Mouse (Mus musculus): Measurements from ENCODE around the gene Smo.
A peak's percentile ranks its signal among the peaks of the same experiment; 100 is the strongest.

The Smo gene

DNA sequence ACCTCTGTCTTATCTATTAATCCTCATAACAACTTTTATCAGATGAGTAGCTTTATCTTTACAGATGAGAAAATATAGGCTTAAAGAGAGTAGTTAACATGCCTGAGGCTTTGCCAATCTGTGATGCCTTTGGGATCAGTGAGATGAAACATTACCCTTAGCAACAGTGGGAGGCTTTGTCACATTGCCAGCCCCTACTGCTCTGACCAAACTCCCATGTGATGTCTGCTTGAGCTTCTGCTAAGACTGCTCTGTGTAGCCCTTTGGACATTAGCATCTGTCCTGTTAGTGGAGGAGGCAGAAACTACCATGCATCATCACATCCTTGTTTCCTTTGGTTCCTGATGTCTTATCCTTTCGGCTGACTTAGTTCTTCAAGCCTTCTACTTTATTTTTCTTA is 40.3 kb downstream of the Smo start:
- no peak for DNase-seq (ENCODE audit: low read depth)

DNA sequence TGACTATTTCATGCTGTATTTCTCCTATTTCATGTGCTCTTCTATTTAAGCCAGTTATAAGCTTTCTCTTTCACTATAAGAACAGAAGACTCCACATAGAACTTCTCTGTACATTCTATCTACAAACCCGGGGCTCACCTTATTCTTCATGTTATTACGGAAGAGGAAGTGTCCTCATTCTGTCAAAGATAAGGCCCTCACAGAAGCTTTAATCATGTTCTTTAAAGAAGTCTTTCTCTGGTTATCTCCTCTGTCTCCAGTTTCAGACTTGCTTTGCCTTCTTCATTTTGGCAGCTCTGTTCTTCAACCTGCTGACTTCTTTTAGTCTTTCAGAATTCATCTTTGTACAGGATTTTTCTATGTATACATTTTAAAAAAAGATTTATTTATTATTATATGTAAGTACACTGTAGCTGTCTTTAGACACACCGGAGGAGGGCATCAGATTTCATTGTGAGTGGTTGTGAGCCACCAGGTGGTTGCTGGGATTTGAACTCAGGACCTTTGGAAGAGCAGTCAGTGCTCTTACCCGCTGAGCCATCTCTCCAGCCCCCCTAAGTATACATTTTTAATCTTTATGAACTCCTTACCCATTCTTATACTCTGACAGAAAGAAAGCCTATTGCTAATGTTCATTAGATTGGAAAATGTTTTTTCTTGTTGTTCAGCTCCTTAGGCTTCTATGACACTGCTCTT is 41.4 kb downstream of the Smo start:
- peak; percentile 35 for DNase-seq (ENCODE audit: low read depth)

DNA sequence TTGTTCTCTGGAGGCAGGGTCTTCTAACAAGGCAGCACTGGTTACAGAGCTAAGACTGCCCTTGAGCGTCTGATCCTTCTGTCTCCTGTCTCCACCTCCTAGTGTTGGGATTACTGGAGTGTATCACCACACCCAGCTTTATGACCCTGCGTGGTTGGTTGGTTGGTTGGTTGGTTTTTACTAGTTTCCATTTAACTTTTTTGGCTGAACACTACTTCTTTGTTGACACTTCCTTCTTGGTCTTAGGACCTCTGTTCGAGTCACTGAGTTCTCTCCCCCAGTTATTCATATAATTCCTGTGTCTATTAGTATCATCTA is 41.9 kb downstream of the Smo start:
- DNase-seq (ENCODE audit: low read depth) = no peak

DNA sequence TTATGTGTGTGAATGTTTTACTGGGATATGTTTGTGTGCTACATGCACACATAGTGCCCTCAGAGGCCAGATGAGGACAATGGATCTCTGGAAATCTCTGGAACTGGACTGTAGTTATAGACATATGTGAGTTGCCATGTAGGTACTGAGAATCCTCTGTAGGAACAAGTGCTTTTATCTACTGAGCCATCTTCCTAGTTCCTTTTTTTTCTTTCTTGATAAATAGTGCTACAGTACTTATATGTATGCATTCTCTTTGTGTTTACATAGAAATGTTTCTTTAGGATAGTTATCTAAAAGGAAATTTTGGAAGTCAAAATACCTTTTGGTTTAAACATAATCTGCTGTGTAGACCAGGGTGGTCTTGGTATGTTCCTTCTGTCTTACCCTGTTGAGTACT is 44.8 kb downstream of the Smo start:
- DNase-seq (ENCODE audit: low read depth) = no peak

DNA sequence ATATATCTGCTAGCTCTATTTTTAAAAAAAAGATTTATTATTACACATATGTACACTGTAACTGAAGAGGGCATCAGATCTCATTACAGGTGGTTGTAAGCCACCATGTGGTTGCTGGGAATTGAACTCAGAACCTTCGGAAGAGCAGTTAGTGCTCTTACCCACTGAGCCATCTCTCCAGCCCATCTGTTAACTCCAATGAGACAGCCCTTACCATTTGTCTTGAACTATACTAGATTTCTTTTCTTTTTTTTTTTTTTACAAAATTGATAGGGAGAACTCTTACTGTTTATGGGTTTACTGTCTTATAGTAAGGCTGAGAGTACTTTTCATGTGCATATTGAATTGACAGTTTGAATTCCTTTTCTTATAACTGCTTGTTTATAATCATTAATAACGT is 45.3 kb downstream of the Smo start:
- DNase-seq (ENCODE audit: low read depth) = no peak

DNA sequence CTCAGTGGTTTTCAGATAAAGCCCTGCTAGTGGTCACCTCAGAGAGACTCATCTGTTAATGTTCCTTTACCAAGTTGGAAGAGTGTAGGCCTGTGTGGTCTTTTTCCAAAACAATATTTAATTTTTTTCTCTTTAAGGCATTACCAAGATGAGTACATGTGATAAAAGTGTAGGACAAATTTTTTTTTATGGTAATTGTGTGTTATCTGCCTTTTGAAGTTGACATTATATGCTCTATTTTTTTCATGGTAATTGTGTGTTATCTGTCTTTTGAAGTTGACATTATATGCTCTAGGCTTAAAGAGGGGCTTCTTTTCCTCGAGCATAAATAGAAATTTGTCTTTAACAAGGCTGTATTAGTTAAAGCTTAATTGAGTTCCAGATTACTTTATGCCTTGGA is 46.9 kb downstream of the Smo start:
- no peak for DNase-seq (ENCODE audit: low read depth)

DNA sequence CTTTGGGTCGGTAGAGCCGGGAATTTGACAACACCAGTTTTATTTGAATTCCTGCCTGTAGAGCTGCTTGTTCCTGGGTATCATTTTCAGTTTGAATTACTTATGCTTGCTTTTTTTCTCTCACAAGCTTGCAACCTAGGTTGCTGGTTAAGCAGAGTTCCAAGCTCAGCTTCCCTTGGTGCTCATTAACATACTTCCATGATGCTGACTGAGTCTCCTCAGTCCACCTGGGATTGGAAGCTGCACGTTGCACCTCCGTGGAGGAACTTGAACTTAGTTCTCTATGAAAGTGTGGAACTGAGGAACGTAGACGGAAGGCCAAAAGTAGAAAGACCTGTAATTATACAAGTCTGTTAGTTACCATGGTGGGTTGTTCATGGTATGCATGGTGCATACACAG is 48.7 kb downstream of the Smo start:
- no peak for DNase-seq (ENCODE audit: low read depth)

DNA sequence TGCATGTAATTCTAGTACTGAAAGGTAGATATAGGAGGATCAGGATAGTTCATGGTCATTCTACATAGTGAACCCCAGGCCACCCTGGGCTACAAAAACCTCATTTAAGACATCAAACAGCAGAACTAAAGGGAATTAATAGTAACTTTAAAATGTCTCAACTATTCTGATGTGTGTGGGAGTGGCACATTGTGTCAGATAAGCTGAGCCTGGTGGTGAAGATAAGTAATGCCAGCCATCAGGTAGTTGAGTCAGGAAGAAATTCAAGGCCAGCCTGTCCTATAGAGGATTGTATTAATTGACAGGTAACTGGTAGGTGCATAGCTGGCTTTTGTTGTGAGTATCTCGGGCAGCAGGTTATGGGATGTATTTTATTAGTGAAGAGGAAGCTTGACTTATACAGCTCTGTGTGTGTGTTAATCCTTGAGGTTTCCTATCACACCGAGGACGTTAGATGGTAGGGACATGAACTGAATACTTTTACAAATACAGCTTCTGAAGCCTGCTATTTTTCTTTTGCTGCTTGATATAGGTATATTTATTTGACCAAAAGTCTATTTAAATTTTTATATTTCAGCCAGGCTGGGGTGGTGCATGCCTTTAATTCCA is 49.2 kb downstream of the Smo start:
- DNase-seq (ENCODE audit: low read depth) = no peak

DNA sequence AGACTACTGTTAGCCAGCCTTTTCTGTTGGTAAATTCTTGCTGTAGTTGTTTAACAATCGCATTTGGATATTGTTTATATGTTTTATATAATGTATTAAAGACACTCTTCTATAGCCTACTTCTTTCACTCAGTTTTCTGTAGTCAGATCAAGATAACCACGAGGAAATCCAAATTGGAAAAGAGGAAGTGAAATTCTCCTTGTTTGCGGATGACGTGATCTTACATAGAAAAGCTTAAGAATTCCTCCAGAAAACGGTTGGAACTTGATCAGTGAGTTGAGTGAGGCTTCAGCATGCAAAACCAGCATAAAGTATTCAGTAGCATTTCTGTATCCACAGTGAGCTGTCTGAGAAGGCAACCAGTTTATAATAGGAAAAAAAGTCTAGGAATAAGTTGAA is 50.5 kb downstream of the Smo start:
- DNase-seq (ENCODE audit: low read depth) = no peak

DNA sequence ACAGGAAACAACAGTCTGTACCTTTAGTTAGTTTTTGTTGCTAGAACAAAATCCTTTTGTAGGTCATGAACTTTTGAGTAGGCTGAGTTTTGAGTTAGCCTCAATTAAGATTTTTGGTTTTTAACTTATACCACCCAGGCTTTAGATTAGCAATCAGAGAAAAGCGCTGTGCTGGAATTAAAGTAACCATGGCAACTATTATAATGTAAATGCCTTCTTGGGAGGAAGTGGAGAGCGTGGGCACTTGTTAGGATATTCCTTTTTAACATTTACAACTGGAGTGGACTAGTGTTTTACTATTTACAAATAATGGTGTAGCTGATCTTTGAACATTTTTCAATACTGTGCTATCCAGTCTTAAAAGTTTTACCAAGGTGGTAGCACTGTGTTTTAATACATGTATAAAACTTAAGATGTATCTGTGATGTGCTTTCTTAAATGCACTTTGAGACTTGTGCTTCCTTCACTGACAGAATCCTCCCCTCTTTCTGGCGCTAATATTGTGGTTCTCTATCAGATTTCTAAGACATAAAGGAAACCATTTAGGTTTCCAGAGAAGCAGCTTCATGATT is 53.6 kb downstream of the Smo start:
- DNase-seq (ENCODE audit: low read depth) = no peak

DNA sequence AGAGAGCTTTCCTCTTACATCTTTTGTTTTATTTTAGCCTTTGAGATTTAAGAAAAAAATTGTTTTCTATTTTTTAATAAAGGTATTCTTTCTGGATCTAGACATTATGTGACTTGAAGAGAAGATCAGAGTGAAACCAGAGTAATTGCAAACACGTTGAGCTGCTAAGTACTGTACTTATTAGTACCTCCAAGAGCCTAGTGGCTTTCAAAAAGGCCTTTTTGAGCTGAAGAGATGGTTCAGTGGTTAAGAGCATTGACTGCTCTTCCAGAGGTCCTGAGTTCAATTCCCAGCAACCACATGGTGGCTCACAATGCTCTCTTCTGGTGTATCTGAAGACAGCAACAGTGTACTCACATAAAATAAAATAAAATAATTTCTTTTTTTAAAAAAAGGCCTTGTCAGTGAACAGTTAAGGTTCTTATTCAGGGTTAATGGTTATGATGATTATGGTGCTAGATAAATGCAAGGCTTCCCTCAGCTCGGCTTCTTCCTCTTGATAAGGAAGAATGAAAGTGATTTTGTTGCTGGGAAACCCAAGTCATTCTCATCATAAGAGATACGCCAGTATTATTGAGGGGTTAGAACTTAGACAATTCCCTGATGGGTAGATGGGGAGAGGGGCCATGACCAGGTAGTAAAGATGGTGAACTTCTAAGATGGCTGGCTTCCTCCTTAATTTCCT is 54.9 kb downstream of the Smo start:
- no peak for DNase-seq (ENCODE audit: low read depth)

DNA sequence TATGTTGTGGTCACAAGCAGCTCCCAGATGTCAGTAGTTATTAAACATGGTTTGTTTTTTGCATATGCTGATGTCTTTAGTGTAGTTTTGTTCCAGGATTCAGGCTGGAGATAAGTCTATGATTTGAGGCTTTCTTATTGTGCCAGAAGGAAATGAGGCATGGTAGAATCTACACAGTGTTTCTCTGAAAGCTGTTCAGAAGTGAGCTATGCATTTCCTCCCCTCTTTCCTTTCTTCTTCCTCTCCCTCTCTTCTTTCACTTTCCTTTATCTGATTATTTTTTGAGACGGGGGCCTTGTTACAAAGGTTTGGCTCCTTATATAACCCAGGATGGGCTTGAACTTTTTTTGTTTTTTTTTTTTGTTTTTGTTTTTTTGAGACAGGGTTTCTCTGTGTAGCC is 58.2 kb downstream of the Smo start:
- peak; percentile 40 for DNase-seq (ENCODE audit: low read depth)

DNA sequence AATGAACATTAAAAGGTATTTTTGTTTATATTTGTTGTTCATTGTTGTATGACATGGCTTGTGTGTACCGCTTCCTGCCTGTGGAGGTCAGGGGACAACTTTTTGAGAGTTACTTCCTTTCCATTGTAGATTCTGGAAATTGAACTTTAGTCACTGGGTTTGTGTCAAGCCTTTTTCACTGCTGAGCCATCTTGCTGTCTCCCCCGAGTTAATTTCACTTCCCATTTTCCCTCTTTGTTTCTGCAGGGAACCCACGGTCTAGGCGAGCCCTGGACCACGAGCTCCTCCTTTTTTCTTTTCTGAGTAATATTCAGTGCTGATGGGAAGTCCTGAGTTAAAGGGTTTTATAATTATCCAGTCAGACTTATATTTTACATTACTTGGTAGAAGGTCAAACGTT is 59.3 kb downstream of the Smo start:
- no peak for DNase-seq (ENCODE audit: low read depth)

DNA sequence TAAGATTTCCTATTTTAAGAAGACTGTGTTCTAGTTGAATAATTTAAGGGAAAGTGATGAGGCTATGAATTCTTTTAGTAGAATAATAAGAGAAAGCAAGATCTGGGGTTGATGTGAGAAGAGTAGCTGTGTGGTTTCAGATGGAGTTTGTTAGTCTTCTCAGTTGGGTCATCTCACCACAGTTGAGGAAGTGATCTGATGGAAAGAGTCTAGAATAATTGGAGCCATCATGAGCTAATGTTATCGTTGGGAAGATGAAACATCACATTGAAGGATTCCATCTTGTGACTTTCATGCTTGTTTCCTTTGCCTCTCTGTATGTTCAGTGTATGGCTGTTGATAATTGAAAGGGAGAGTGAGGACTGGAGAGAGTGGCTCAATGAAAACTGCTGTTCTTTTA is 67.7 kb downstream of the Smo start:
- no peak for DNase-seq (ENCODE audit: low read depth)

DNA sequence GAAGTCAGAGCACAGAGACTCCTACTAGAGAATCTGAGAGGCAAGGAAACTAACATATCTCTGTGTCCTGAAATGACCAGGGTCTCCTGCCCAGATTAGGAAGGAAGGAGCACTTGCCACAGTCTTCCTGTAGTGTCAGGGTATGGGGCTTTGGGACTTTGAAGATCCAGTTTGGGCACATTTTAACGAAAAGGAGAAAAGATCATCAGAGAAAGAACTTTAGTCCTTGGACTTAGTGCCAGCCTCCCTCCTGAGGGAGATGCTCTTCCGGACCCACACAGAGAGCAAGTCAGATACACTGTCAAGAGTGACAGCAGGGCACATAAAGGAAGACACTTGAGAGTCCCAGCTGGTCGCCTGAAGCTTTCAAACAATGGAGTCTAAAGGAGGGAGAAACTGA is 68.7 kb downstream of the Smo start:
- no peak for DNase-seq (ENCODE audit: low read depth)

DNA sequence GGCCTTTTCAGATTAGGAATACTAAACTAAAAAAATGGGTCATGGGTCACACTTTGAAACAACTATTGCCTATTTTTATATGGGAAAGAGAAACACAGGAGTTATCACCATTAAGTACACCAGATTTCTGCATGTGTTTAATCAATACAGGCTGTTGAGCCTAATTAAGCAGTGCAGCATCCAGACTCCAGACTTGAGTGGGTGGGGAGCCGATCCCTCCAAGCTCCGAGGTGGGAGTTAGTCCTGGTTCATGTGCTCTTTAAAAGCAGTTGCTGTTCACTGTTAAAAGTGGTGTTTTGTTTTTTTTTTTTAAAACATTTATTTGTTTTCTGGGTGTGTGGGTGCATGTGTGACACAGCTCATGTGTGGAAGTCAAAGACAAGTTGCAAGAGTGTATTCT is 70.1 kb downstream of the Smo start:
- DNase-seq (ENCODE audit: low read depth) = no peak
